8 mouse cellular contexts compared by ENCODE assay signal in genomic region chr6:17280939-17281756, GRCm38 (mm10). TPM values are rescaled to one million over a fixed set of nuclear protein-coding genes. Genes with fewer than 3 reads are reported as not detected.
DNase-seq lines count a peak whose midpoint lies in the region; ATAC-seq and TF ChIP-seq lines count a peak whose summit lies in the region.

Gene Cav2 (plus strand): TSS chr6:17281185.

- peak within 1 kb of the TSS; percentile 66 for H3K4me3 ChIP-seq in embryonic facial prominence, embryonic 10.5 days
- peak within 1 kb of the TSS; percentile 46 for H3K4me3 ChIP-seq in intestine, postnatal 0 days (ENCODE audit: low read depth, low read length)
- H3K4me3 ChIP-seq in midbrain, embryonic 10.5 days = peak within 1 kb of the TSS; percentile 68

- H3K27me3 ChIP-seq in embryonic facial prominence, embryonic 10.5 days (replicated peaks; ENCODE audit: low read depth, poor library complexity, severe bottlenecking) = peaks cover 29% of the 10 kb centered on the region
- H3K27me3 ChIP-seq in intestine, postnatal 0 days (replicated peaks; ENCODE audit: control insufficient read depth, insufficient read depth, low read length) = no peaks in the 10 kb centered on the region
- H3K27me3 ChIP-seq in midbrain, embryonic 10.5 days (ENCODE audit: low read depth, poor library complexity, severe bottlenecking) = peaks cover 29% of the 10 kb centered on the region

- H3K9me3 ChIP-seq in embryonic facial prominence, embryonic 10.5 days = no peaks in the 10 kb centered on the region
- H3K9me3 ChIP-seq in intestine, postnatal 0 days (ENCODE audit: control insufficient read depth) = no peaks in the 10 kb centered on the region
- H3K9me3 ChIP-seq in midbrain, embryonic 10.5 days (replicated peaks) = no peaks in the 10 kb centered on the region

- peak within 1 kb of the TSS; percentile 87 for H3K4me2 ChIP-seq in intestine, postnatal 0 days (replicated peaks; ENCODE audit: low read depth)

- TF ChIP-seq CTCF in intestine, postnatal 0 days (IDR thresholded peaks at IDR 0.05; ENCODE audit: low read depth) = no peak

- WGBS in embryonic facial prominence, embryonic 10.5 days = under 1% methylated on average over 40 of the region's 40 CpGs
- WGBS in intestine, postnatal 0 days = 1% methylated on average over 40 of the region's 40 CpGs
- under 1% methylated on average over 40 of the region's 40 CpGs for WGBS in midbrain, embryonic 10.5 days

- peak; percentile 88 for DNase-seq in adrenal gland, postnatal 25 days
- peak; percentile 72 for DNase-seq in embryonic facial prominence, embryonic 10.5 days (ENCODE audit: low spot score)
- DNase-seq in left cerebral cortex, postnatal 4 days = peak; percentile 36
- peak; percentile 66 for DNase-seq in midbrain, embryonic 10.5 days (ENCODE audit: low spot score)
- peak; percentile 73 for DNase-seq in right cerebral cortex, postnatal 25 days

- intact Hi-C loops in left cerebral cortex, postnatal 4 days (cut with DNase I) = no loop called here

- H3K9ac ChIP-seq in intestine, postnatal 0 days (ENCODE audit: low read depth, low read length) = peak within 1 kb of the TSS; percentile 57

- H3K27ac ChIP-seq in embryonic facial prominence, embryonic 10.5 days (replicated peaks) = peak within 1 kb of the TSS; percentile 75
- H3K27ac ChIP-seq in intestine, postnatal 0 days (ENCODE audit: low read depth, low read length) = peak within 1 kb of the TSS; percentile 63; the same call in 1 of the 2 replicates
- peak within 1 kb of the TSS; percentile 87 for H3K27ac ChIP-seq in midbrain, embryonic 10.5 days (replicated peaks)

- peak; percentile 74 for ATAC-seq in granulocyte monocyte progenitor cell, adult 5-6 weeks (replicated peaks; ENCODE audit: poor library complexity, severe bottlenecking)
- peak; percentile 91 for ATAC-seq in intestine, postnatal 0 days
- no peak for ATAC-seq in erythroid progenitor cell, adult 5-6 weeks (replicated peaks; ENCODE audit: low FRiP score, poor library complexity, severe bottlenecking)

- H3K36me3 ChIP-seq in embryonic facial prominence, embryonic 10.5 days (replicated peaks) = no peaks in the 10 kb centered on the region
- no peaks in the 10 kb centered on the region for H3K36me3 ChIP-seq in intestine, postnatal 0 days (ENCODE audit: control insufficient read depth, insufficient read depth)
- H3K36me3 ChIP-seq in midbrain, embryonic 10.5 days = no peaks in the 10 kb centered on the region

- peaks cover 17% of the 10 kb centered on the region for H3K4me1 ChIP-seq in embryonic facial prominence, embryonic 10.5 days
- no peaks in the 10 kb centered on the region; the same call in 1 of the 2 replicates for H3K4me1 ChIP-seq in intestine, postnatal 0 days (replicated peaks; ENCODE audit: control insufficient read depth, insufficient read depth, low read length)
- H3K4me1 ChIP-seq in midbrain, embryonic 10.5 days = peaks cover 25% of the 10 kb centered on the region

RNA-seq across cellular contexts. Expression of gene Cav2, which starts in this region (rescaled TPM):
- 34.6 and 37.6 TPM in 2 replicates for total RNA-seq in adrenal gland, postnatal 25 days (2021)
- polyA plus RNA-seq in embryonic facial prominence, embryonic 10.5 days (2016; fragmentation: Nextera tagmentation; extraction: Ambion mirVana) = 4.4 and 5.0 TPM in 2 replicates
- total RNA-seq in granulocyte monocyte progenitor cell, adult 5-6 weeks (2014; fragmentation: Nextera tagmentation) = 1.1 and 1.5 TPM in 2 replicates
- 0.57 and 0.82 TPM in 2 replicates for total RNA-seq in granulocyte monocyte progenitor cell, adult 5-6 weeks (2017)
- polyA plus RNA-seq in intestine, postnatal 0 days (2015; fragmentation: Nextera tagmentation; extraction: Ambion mirVana) = 26.1 and 26.4 TPM in 2 replicates
- total RNA-seq in left cerebral cortex, postnatal 4 days (2021) = 10 to 100 TPM; 19.6 to 20.7 TPM
- polyA plus RNA-seq in midbrain, embryonic 10.5 days (2016; fragmentation: Nextera tagmentation; extraction: Ambion mirVana) = 5.0 and 5.4 TPM in 2 replicates
- total RNA-seq in erythroid progenitor cell, adult 5-6 weeks (2015; ENCODE audit: low replicate concordance) = 1.8 TPM in 1 of 2 replicates, not detected in the other
- total RNA-seq in erythroid progenitor cell, adult 5-6 weeks (2017; ENCODE audit: low replicate concordance) = 0.98 TPM in 1 of 2 replicates, not detected in the other

Comparison
In these comparisons a context has a peak if more than half of its experiments do, and no peak if none do; other contexts are left out.
1. RNA of gene Cav2 (total RNA-seq): 34.6 to 37.6 TPM in adrenal gland, postnatal 25 days and 19.6 to 20.7 TPM in left cerebral cortex, postnatal 4 days; 0.57 to 1.5 TPM in granulocyte monocyte progenitor cell, adult 5-6 weeks and 0.98 to 1.8 TPM in erythroid progenitor cell, adult 5-6 weeks; every median in the first group is over 4 times any median in the second.
2. DNase-seq: peak in every context shown above with its lines; median percentile 88 in adrenal gland, postnatal 25 days; 73 in right cerebral cortex, postnatal 25 days; 72 in embryonic facial prominence, embryonic 10.5 days; 66 in midbrain, embryonic 10.5 days; 36 in left cerebral cortex, postnatal 4 days.
3. Peak in every context shown above with its lines, with median percentiles within 50 percentile points of each other: H3K27ac ChIP-seq and H3K4me3 ChIP-seq.